Mouse (Mus musculus) limb, embryonic 15.5 days (tissue): ENCODE measurements around the gene Btbd18. TPM values are rescaled to one million over a fixed set of nuclear protein-coding genes. Genes with fewer than 3 reads are reported as not detected.

Source experiments
- ATAC-seq: fragments of 200-750 bp; cut with Nextera tagmentation; 2 replicates; pipeline ENCODE4 v1.8.0; 2017; ENCODE audit warnings: low read depth, moderate TSS enrichment; ENCODE audit not compliant: insufficient number of reproducible peaks, low FRiP score, low TSS enrichment
- H3K27ac ChIP-seq: fragments of 300-500 bp; sonication (generic); 2 replicates; pipeline ENCODE4 v1.5.1; 2015; ENCODE audit warnings: moderate library complexity, mild to moderate bottlenecking, inconsistent platforms
- H3K27me3 ChIP-seq: fragments of 300-500 bp; sonication (generic); 2 replicates; pipeline ENCODE4 v1.6.1; 2015; ENCODE audit warnings: inconsistent platforms
- H3K36me3 ChIP-seq: fragments of 300-500 bp; sonication (generic); 2 replicates; pipeline ENCODE4 v1.6.1; 2015; ENCODE audit warnings: inconsistent platforms
- H3K4me1 ChIP-seq: fragments of 300-500 bp; sonication (generic); 2 replicates; pipeline ENCODE4 v1.6.1; 2015; ENCODE audit warnings: inconsistent platforms
- H3K4me2 ChIP-seq: fragments of 300-500 bp; sonication (generic); 2 replicates; pipeline ENCODE4 v1.6.1; 2015; ENCODE audit warnings: mild to moderate bottlenecking, inconsistent platforms
- H3K4me3 ChIP-seq: fragments of 300-500 bp; sonication (generic); 2 replicates; pipeline ENCODE4 v1.5.1; 2015; ENCODE audit warnings: mild to moderate bottlenecking, inconsistent platforms
- H3K9ac ChIP-seq: fragments of 300-500 bp; sonication (generic); 2 replicates; pipeline ENCODE4 v1.6.1; 2015; ENCODE audit warnings: inconsistent platforms
- H3K9me3 ChIP-seq: fragments of 300-500 bp; sonication (generic); 2 replicates; pipeline ENCODE4 v1.6.1; 2016; ENCODE audit warnings: inconsistent platforms
- WGBS: fragments of 180-500 bp; shearing (Covaris S2); methylation state at CpG from one replicate; pipeline ENCODE4 v1.1.7; 2015; 5-methylcytosine and 5-hydroxymethylcytosine counted together
- polyA plus RNA-seq: library from polyadenylated mRNA; unstranded; fragments of >200 nt; fragmentation: Nextera tagmentation; extraction: Ambion mirVana; gene quantifications from 2 replicates; pipeline ENCODE4 v1.2.1, GENCODE M21; 2015

Gene Btbd18
- polyA plus RNA-seq, 1 experiment from 2014 or later = 0.08 TPM

GRCm38 (mm10) chr2:84714422-84714810 lies 55.5 kb downstream of the Btbd18 start:
- H3K9ac ChIP-seq = peak overlapping the region; percentile 88
- ATAC-seq = no peak
- H3K4me3 ChIP-seq = peak overlapping the region; percentile 91
- no peaks in the 10 kb centered on the region for H3K27me3 ChIP-seq
- peaks cover 12% of the 10 kb centered on the region for H3K36me3 ChIP-seq
- peak overlapping the region; percentile 52 for H3K4me2 ChIP-seq
- H3K9me3 ChIP-seq = no peaks in the 10 kb centered on the region
- peaks cover 11% of the 10 kb centered on the region for H3K4me1 ChIP-seq
- H3K27ac ChIP-seq = peak overlapping the region; percentile 99
- whole genome bisulfite sequencing = 0% methylated on average over 25 of the region's 26 CpGs

GRCm38 (mm10) chr2:84714811-84715561 lies 56.1 kb downstream of the Btbd18 start, which contains the start of gene Zdhhc5:
Gene Zdhhc5, minus strand, starts transcription at chr2:84715180.
- peak within 1 kb of the TSS; percentile 80 for H3K4me2 ChIP-seq
- H3K4me3 ChIP-seq = peak within 1 kb of the TSS; percentile 91
- H3K9me3 ChIP-seq = no peaks in the 10 kb centered on the region
- under 1% methylated on average over 106 of the region's 107 CpGs for WGBS
- no peaks in the 10 kb centered on the region for H3K27me3 ChIP-seq
- H3K36me3 ChIP-seq = peaks cover 8% of the 10 kb centered on the region
- H3K9ac ChIP-seq = peak within 1 kb of the TSS; percentile 88
- peak; percentile 95 for ATAC-seq
- H3K27ac ChIP-seq = peak within 1 kb of the TSS; percentile 99
- H3K4me1 ChIP-seq = peaks cover 11% of the 10 kb centered on the region

- Histone ChIP-seq H3K4me1 (peaks cover 11% of the 10 kb centered on the region), H3K9ac (peak overlapping the region; percentile 56), H3K27me3 (no peaks in the 10 kb centered on the region), H3K9me3 (no peaks in the 10 kb centered on the region), H3K4me3 (peak overlapping the region; percentile 91), H3K27ac (peak overlapping the region; percentile 99), H3K36me3 (peaks cover under 1% of the 10 kb centered on the region), H3K4me2 (peak overlapping the region; percentile 80)
- WGBS = under 1% methylated on average over 33 of the region's 33 CpGs
- ATAC-seq = peak; percentile 96
Measured at GRCm38 (mm10) chr2:84715562-84716361, 56.9 kb downstream of the Btbd18 start.

GRCm38 (mm10) chr2:84716423-84717355 lies 57.8 kb downstream of the Btbd18 start:
- Histone ChIP-seq H3K4me2 (peak overlapping the region; percentile 80), H3K4me1 (peaks cover 11% of the 10 kb centered on the region), H3K27ac (peak overlapping the region; percentile 99), H3K9ac (peak overlapping the region; percentile 56; the same call in 1 of the 2 replicates), H3K27me3 (no peaks in the 10 kb centered on the region), H3K9me3 (no peaks in the 10 kb centered on the region), H3K36me3 (peaks cover 4% of the 10 kb centered on the region; the same call in 1 of the 2 replicates), H3K4me3 (peak overlapping the region; percentile 91)
- no peak for ATAC-seq
- WGBS = 31% methylated on average over 9 of the region's 9 CpGs

DNA sequence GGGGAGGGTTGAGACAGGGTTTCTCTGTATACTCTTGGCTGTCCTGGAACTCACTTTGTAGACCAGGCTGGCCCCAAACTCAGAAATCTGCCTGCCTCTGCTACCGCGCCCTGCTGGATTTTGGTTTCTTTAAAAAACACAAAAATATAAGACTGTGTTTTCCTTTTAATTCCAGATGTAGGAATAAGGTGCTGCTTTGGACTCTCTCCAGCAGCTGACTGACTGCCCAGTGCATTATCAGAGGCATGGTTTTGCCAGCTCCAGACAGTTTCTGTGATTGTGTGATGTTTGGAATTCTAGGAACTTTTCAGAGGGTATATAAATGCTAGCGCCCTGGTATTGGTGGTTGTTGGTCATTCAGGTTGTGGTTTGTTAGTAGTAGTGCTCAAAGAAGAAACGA lies 58.5 kb downstream of the Btbd18 start:
- H3K9me3 ChIP-seq = no peaks in the 10 kb centered on the region
- H3K27ac ChIP-seq = no peak overlapping the region
- peaks cover 11% of the 10 kb centered on the region for H3K4me1 ChIP-seq
- no peak overlapping the region for H3K9ac ChIP-seq
- H3K4me3 ChIP-seq = no peak overlapping the region
- no peak for ATAC-seq
- H3K36me3 ChIP-seq = peaks cover 6% of the 10 kb centered on the region; the same call in 1 of the 2 replicates
- no peak overlapping the region for H3K4me2 ChIP-seq
- H3K27me3 ChIP-seq = no peaks in the 10 kb centered on the region
- 92% methylated on average over 4 of the region's 4 CpGs for WGBS

Other genes starting within 250 kb of the Btbd18 start
- 22.7 and 24.4 TPM in 2 replicates for gene Calcrl, start 233.7 kb upstream of the Btbd18 start, polyA plus RNA-seq
- gene Tfpi, start 182.3 kb upstream of the Btbd18 start, polyA plus RNA-seq = 28.6 and 29.9 TPM in 2 replicates
- gene Ctnnd1, start 8.3 kb upstream of the Btbd18 start, polyA plus RNA-seq = 51.3 and 52.7 TPM in 2 replicates
- 211 and 227 TPM in 2 replicates for gene Selenoh, start 11.7 kb downstream of the Btbd18 start, polyA plus RNA-seq
- gene Gm28635, start 19.0 kb downstream of the Btbd18 start, polyA plus RNA-seq = not detected in 2 replicates
- gene Med19, start 19.3 kb downstream of the Btbd18 start, polyA plus RNA-seq = 27.6 and 30.3 TPM in 2 replicates
- 95.2 and 98.7 TPM in 2 replicates for gene Tmx2, start 20.1 kb downstream of the Btbd18 start, polyA plus RNA-seq
- gene Zdhhc5, start 56.1 kb downstream of the Btbd18 start, polyA plus RNA-seq = 32.1 and 32.5 TPM in 2 replicates
- gene Clp1, start 68.3 kb downstream of the Btbd18 start, polyA plus RNA-seq = 26.8 and 28.7 TPM in 2 replicates
- 5.7 and 7.1 TPM in 2 replicates for gene Ypel4, start 75.0 kb downstream of the Btbd18 start, polyA plus RNA-seq
- gene Gm19426, start 84.6 kb downstream of the Btbd18 start, polyA plus RNA-seq = 6.5 and 7.0 TPM in 2 replicates
- gene Serping1, start 116.4 kb downstream of the Btbd18 start, polyA plus RNA-seq = 47.0 and 55.8 TPM in 2 replicates
- gene Ube2l6, start 139.7 kb downstream of the Btbd18 start, polyA plus RNA-seq = 45.5 and 49.2 TPM in 2 replicates
- gene Smtnl1, start 163.6 kb downstream of the Btbd18 start, polyA plus RNA-seq = 0.76 and 3.4 TPM in 2 replicates
- 45.0 and 49.8 TPM in 2 replicates for gene Timm10, start 167.9 kb downstream of the Btbd18 start, polyA plus RNA-seq
- 14.5 and 16.5 TPM in 2 replicates for gene Slc43a1, start 179.8 kb downstream of the Btbd18 start, polyA plus RNA-seq
- gene Rtn4rl2, start 227.6 kb downstream of the Btbd18 start, polyA plus RNA-seq = 0.96 TPM in 2 replicates